Mouse (Mus musculus) skeletal muscle tissue, adult 2 months (tissue): ENCODE data around the gene Hadh.

ENCODE experiments used
- DNase-seq: peaks from one replicate; pipeline ENCODE4 v3.0.0-alpha.2; 2012; ENCODE audit warnings: low read depth, low spot score

The Hadh gene

DNA sequence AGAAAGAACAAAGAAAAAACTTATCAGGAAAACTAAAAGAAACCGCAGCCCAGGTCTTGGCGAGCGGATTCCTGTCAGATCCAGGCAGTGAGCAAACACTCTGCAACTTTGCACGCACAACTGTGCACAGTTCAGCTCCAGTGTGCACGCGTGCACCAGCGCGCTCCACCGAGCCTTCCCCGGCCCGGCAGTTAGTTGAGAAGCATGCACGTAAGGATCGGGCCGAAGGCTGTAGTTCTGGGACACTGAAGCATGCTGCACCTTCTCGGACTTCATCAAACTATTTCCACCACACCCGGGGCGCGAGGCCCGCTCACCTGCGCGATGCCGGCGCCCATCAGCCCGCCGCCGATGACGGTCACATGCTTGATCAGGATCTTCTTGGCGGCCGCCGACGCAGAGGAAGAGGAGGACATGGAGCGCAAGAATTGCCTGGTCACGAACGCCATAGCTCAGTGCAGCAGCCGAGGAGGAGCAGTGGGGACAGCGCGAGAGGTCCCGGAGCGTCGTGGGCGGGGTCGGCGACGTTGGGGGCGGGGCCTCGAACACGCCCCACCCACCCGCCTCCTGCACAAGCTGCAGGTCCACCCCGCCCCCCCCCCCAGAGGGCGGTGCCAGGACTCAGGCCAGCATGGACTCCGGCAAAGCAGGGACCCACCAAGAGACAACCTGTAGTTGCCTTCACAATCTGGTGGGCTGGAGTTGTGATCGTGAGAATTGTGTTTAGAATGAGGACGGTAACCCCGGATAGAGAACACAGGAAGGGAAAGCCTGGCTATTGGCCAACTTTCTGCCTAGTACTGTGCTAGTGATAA is at the start of gene Hadh:
TSS of gene Hadh (minus strand) at position 543 of the 815 bp plus-strand sequence.
- DNase-seq = peak; percentile 90

DNA sequence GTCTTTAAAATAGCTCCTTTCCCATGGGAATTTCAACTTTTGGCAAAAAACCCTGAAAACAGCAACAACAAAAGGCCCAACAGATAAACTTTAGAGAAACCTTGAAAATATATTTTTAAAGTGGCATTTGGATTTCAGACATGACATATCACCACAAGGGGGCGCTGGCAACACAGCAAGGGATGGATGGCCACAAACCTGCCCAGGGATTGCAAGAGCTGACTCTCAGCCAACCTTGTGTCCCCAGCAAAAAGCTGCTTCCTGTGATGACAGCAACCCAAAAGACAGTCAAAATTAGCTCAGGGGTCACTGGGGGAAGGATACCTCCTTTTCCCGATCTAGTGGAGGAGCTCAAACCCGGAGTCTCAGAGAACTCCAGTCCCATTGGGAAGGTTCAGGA is 48.3 kb upstream of the Hadh start:
- DNase-seq = peak; percentile 62

DNA sequence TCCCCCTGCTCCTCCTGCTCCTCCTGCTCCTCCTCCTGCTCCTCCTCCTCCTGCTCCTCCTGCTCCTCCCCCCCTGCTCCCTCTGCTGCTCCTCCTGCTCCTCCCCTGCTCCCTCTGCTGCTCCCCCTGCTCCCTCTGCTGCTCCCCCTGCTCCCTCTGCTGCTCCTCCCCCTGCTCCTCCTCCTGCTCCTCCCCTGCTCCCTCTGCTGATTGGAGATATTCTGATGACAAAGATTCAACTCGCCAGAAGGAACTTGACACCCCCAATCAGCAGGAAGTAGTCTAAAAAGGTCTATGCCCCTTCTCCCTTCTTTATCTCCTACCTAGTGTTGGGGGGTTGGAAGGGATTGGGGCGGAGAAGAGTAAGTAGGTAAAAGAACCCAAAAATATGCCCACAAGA is 46.3 kb upstream of the Hadh start:
- DNase-seq = no peak

DNA sequence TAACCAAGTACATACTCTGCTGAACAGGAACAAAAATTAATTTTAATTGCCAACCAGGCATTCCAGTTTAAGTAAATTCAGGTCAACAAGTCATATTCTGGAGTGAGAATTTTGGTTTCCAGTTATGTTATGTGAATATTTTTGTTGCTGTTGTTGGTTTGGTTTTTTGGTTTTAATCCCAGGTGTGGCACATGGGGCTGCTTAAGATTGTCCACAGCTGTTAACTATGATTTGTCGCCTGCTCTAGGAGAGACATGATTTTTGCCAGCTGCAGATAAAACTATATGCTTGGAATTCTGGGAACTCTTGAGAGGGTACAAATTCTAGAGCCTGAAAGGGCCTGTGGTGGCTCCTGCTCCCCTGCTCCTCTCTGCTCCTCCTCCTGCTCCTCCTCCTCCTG is 45.2 kb upstream of the Hadh start:
- DNase-seq = no peak

DNA sequence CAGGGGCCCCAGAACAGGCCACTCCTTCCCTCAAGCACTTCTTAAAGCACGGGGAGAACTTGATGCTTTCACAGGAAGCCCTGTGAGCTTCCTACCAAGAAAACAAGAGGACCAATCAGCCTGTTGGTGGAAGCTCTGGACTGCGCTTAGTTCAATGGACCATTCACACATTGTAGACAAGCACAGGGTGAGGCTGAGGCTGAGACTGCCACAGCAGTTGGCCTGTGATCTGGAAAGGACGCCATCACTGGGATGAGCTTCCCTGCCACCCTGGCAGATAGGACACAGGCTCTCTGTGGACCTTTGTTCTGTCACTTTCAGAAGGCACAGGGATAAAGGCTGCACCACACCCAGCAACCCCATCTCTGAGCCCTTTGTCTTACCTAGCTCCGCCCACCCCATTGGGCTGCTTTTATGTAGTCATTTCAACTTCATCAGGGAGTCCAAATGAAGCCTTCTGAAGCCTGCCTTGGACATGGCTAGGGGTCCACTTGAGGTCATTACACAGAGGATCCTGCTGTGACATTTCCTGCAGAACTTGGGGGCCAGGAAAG is 44.1 kb upstream of the Hadh start:
- DNase-seq = no peak

DNA sequence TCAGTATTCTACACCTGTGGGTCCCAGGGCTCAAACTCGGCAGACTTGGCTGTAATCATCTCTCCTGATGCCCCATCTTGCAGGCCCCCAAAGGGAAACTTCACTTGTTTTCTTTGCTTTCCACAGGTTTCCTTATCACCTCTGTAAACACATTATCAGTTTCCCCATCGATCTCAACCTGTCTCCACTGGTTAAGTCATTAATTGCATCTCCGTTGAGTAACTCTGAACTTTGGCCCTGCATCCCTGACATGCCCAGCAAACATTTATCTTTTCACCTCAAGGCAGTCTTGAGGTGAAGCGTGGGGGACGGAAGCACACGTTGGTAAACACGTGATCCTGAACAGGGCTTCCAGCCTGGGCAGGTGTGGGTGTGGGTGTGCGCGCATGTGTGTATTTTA is 40.4 kb upstream of the Hadh start:
- DNase-seq = no peak

DNA sequence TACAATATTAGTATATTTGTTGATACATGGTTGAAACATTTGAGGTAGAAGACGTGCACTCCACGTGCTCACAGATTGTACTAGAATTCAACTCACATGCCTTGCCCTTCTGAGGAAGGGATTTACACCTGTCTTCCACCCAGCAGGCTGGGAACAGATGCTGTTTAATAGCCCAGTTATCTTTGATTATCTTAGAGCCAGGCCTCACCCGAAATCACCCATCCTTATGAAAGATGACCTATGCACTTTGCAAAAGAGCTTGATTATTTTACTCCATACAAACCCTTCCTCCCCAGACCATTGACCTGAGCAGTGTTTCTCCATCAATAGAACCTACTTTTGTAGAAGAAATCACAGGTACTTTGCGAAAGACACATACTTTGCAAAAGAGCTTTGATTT is 38.7 kb upstream of the Hadh start:
- no peak for DNase-seq

DNA sequence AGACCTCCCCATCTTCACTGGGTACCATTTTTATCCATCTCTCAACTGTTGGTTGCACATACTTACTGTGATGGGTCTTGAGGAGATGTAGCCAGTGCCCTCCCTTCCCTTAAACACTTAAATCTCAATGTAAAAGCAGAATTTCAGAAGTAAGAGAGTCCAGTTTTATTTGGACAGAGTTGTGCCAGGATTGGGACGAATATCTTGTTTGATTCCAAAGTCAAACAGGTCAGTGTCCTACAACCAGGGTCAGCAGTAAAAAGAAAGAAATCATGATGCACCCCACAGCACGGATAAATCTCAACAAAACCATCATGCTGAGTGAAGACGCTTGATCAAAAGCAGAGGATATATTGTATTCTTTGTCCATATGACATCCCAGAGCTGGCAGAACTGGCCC is 35.9 kb upstream of the Hadh start:
- no peak for DNase-seq

DNA sequence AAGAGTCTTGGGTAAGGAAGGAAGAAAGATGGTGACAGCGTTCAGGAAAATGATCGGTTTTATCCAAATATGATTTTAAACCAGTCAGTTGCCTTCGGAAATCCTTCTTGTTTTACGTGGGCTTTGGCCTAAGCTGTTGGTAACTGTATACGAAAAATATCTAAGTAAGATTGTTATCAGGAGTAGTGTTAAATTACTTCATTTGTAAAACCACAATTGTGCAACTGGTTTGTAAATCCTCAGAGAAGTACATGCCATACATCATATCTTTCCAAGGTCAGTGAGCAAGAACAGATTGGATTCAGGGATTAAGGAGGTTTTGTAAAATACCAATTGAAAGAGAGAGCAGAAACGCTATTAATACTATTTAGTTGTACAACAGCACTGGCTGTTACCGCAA is 34.4 kb upstream of the Hadh start:
- DNase-seq = no peak

DNA sequence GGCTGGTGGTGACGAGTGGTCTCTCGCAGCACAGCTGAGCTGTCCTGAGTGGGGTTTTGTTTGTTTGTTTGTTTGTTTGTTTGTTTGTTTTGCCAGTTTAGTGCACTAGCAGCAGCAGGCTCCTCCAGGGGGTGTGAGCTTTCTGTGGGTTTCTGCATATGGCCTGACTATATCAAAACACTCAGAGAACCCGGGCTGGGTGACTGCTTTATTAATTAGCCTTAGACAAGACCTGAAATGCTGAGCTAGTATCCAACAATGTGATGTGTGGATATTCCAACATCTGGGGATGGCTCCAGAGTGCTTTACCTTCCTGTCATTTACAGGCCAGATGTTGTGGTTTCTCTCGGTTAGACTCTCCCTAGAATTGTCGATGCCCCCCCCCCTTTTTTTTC is 31.4 kb upstream of the Hadh start:
- no peak for DNase-seq

DNA sequence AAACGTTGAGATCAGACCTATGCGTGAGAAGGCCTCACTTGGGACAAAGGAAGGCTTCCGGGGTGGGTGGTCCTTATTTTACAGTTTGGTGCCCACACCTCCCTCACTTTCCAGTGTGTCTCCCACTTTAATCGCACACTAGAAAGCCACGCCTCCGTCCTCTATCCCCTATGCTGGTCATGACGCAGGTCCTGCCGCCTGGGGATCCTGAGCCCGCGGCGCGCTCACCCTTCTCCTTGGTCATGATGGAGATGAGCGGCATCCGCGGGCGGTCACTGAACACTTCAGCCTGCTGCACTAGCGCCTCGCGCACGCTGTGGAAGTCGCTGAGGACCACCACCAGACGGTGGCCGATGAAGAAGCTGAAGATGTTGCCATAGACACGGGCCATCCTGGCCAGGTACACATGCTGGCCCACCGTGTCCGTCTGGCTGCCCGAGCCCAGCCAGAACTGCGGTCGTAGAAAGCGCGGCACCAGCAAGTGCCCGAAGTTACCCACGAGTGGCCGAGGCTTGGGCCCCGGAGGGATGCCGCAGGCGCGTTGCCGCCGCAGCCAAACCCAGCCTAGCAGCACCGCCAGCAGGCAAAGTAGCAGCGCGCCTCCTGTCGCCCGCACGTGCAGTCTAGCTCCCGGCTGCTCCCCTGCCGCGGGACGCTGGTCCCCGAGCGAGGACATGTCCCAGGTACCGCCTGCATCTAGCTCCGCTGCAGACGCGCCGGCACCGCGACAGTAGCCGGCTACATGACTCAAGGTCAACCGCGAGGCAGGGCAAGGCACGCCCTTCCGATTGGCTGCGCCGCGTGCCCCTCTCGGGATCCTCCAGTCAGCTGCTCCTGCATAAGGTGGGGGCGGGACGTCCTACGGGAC is 30.8 kb upstream of the Hadh start, which contains the start of gene Cyp2u1:
TSS of gene Cyp2u1 (minus strand) at position 776 of the 868 bp plus-strand sequence.
- DNase-seq = peak; percentile 88

DNA sequence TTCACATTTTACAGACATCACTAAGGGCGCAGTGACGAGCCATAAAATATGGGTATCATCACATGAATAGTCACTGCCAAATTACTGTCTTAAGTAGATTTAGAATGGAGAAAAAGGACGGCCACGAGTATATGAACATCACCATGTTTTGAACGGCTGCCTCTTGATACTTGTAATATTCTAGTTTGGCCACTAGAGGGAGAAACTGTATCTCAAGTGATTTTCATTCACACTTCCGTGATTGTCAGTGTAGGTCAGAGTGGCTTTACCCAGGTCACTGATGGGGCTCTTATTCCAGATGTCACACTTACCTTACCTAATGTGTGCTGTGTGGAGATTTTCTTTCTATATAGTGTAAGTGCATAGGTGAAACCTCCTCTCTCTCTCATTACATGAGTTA is 28.0 kb upstream of the Hadh start:
- peak; percentile 40 for DNase-seq

DNA sequence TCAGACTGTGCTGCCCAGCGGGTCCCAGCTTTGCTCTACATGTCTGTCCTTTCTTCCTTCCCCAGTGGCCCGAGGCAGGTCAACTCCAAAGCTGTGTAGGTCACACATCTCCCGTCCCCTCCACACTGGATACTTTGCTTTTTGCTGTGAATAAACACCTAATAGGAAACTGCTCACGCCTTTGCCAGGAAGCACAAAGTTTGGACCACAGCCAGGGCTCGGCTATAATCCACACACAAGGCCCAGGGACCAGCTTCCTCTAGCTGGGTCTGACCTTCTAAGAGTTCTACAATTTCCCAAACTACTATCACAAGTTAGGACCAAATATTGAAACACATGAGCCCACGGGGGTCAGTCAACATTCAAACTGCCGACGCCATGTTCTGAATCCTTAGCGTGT is 27.2 kb upstream of the Hadh start:
- no peak for DNase-seq

DNA sequence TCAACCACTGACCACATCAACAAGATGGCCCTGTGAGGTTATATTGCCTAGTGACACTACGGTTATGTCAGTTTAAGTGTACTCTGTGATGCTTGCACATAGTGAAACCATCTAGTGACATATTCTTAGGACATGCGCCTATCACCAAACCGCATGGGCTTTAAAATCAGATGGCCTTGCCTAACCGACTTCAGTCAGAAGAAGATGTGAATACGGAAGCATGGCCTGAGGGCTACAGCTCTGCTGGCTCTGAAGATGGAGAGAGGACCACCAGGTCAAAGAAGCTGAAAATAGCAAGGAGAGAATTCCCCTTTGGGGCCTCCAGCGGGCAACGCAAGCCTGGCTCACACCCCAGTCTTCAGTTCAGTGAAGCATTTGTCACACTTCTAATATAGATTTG is 25.0 kb upstream of the Hadh start:
- no peak for DNase-seq

DNA sequence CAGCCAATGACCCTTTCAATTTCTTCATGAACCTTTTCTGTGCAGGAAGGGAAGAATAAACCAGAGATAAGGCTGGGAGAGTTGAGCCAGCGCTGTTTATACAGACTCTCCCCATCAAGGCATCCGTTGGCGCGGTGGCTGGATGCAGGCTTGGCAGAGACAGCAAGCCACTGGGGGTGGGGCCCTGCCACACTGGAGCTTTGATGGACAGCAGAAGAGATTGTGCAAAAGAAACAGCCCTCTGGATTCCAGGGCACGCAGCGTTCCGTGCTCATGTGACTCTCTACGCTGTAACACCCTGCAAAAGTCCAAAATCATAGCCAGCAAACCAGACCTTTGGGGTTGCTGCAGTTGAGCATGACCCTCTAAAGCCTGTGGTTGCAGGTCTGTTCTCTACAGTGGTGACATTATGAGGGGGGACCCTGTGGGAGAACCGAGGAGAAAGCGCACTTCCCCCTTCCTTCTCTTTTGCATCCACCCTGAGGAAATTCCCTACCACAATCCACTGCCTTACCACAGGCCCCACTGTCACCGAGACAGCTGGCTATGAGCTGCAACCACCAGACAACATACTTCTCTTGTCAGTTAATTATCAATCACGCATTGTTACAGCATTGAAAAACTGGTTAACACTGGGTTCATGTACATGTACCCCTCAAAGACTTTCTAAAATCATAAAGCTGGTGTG is 23.8 kb upstream of the Hadh start:
- no peak for DNase-seq

DNA sequence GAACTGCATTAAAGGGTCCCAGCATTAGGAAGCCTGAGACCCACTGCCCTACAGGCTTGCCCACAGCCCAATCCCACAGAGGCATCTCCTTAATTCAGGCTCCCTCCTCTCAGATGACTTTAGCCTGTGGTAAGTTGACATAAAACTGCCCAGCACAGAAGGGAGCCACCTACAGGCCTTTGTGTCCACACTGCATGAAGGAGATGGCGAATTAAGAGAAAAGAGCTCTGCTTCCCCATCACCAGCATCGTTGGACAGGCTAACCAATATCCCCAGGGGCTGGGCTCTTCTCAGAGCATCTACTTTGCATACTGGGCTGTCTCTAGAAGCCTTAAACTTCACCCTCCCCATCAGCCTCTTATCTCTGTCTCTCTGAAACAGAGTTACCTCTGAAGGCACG is 22.6 kb upstream of the Hadh start:
- no peak for DNase-seq

DNA sequence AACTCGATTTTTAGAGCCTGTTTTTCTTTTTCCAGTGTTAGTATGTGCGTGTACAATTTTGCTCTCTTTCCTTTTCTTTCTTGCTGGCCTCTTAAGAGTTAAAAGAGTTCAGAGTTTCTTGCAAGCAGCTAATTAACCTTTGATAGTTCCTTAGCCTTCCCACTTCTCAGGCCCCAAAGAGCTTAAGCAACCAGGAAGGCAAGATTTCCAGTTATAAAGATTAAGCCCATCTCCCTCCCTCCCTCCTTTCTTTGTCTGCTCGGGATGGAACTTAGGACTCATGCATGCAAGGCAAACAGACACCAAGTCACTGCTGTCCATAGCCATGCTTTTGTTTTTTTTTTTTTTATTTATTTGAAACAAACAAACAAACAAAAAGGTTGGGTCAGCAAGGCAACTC is 21.1 kb upstream of the Hadh start:
- no peak for DNase-seq

DNA sequence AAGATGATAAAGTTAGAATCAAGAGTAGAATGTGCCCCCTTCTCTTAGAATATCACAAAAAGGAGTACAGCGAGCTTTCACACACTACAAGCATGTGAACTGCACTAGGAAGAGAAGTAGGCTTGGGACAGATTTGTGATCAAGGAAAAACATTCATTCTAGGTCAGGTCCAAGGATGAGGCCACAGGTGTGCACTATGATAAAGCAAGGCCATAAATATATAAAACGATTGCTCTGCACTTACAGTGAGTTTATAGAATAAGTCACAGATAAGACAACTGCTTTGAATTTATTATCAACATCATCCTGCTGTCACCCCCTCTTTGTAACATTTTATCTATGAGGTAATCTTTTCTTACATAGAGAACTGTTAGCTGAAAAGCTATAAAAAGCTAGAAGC is 20.4 kb upstream of the Hadh start:
- DNase-seq = no peak

DNA sequence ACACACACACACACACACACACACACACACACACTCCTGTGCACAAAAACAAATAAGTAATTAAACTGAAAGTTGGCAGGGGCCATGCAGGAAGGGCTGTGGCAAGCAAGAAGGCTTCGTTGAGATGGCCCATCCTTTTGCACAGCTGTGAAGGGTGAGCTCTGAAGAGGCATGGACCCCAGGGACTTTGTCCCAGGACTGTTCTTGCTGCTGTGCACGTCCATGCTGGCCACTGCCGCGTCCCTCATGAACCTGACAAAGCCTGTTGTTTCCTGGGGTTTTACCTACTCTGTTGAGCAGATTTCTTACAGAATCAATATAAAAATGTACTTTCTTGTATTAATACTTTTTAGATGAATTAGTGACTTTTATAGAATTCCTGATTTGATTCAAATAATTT is 20.0 kb upstream of the Hadh start:
- no peak for DNase-seq

DNA sequence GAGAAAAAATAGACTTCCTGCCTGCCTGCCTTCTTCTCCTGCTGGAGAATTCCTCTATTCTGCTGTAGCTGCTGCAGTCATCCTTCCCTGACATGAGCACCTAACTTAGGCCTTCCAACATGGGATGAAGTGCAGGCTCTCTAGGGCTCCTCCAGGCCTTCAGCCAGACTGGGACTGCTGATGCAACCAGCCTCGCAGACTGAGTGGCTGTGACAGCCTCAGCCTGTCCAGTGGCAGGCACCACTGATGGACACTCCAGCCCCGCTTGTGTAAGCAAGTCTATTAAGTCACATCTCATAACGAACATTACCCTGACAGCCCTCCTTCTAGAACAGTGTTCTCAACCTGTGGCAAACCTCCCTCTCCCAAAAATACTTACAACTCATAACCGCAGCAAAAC is 2.2 kb upstream of the Hadh start:
- no peak for DNase-seq

DNA sequence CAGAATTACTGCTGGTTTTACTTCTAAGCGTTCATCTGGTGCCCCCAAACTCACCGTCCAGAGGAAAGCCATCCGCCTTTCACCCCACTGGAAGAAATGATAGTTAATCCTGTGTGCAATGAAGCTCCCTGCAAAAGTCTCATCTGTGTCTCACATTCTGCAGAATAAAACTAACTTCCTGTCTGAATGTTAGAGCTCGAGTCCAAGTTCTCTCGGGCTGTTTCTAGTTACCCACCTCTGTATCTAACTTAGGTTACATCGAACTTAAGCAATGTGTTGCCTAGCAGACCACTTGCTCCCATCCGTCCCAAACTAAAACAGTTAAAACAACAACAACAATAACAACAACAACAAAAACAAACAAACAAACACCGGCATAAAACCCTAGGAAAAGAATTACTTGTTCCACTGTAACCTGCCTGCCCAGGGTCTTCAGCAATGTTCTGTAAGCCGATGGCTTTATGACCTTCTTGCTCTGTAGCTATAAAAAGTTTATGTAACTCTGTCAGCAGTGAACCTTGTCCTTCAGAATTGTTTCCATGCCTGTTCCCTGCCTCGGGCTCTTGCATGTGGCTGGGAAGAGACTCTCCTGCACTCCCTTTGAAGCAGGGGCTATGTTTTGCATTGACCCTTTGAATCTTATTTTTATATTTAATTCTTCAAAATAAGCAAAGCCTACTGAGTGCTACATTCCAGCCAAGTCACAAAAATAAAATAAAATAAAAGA is 636 bp upstream of the Hadh start:
- peak; percentile 51 for DNase-seq
